Mouse (Mus musculus) thymus, postnatal 4 days (tissue): ENCODE data around the gene Gspt2.
"Not testable (repeated sequence)": the region's sequence is repeated elsewhere in the genome, so short reads cannot be mapped to it uniquely, and the experiment has no call there.

Experiments
- DNase-seq: peaks from one replicate; pipeline ENCODE4 v3.0.0; 2021

Gspt2 gene

GRCm38 (mm10) chrX:94635961-94636563 lies at the start of gene Gspt2:
Gspt2 (plus strand) TSS chrX:94636069.
- peak; percentile 32 for DNase-seq

- DNase-seq, result peak; percentile 45
These were observed 10.8 kb upstream of the Gspt2 start for GRCm38 (mm10) chrX:94624835-94625803.

- no peak for DNase-seq
These were observed 1.0 kb downstream of the Gspt2 start for GRCm38 (mm10) chrX:94636911-94637310.

- no peak for DNase-seq
These were observed 12.7 kb downstream of the Gspt2 start for GRCm38 (mm10) chrX:94648541-94648940.

GRCm38 (mm10) chrX:94657734-94658133 lies 21.9 kb downstream of the Gspt2 start:
- DNase-seq, result no peak

GRCm38 (mm10) chrX:94670814-94671213 lies 34.9 kb downstream of the Gspt2 start:
- DNase-seq, result no peak

GRCm38 (mm10) chrX:94674977-94675376 lies 39.1 kb downstream of the Gspt2 start:
- DNase-seq, result peak; percentile 65

GRCm38 (mm10) chrX:94681581-94681980 lies 45.7 kb downstream of the Gspt2 start:
- DNase-seq, result not testable (repeated sequence)

GRCm38 (mm10) chrX:94689593-94689992 lies 53.7 kb downstream of the Gspt2 start:
- not testable (repeated sequence) for DNase-seq
